Mouse (Mus musculus) T-cell, adult 2 months (primary cell): ENCODE results near the gene Tmem160.

Experiments
- DNase-seq: peaks from one replicate; pipeline ENCODE4 v3.0.0; 2022; ENCODE audit warnings: low spot score

The Tmem160 gene

DNA sequence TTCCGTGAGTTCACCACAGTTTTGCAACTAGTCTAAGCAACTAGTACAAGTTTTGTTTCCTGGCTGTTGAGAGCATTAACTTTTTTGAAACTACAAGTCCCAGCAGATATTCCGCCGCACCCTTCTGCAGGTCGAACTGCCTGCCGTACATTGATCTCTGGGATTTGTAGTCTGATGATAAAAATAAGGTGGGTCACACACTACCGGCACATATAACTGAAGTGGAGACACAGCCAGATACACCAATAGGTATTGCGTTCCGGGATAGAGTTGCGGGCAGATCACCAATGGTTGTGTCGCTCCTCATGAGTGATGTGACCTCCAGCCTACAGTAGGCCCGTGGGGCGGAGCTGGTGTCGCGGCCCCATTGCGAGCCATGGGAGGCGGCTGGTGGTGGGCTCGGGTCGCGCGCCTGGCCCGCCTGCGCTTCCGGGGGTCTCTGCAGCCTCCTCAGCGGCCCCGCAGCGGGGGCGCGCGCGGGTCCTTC is at the start of gene Tmem160:
Tmem160 (plus strand) TSS at position 193 of the 487 bp plus-strand sequence.
- peak; percentile 93 for DNase-seq

- no peak for DNase-seq
Measured at GRCm38 (mm10) chr7:16402968-16403948, 49.3 kb upstream of the Tmem160 start.

GRCm38 (mm10) chr7:16404315-16405072 is 48.1 kb upstream of the Tmem160 start:
- DNase-seq: no peak

DNA sequence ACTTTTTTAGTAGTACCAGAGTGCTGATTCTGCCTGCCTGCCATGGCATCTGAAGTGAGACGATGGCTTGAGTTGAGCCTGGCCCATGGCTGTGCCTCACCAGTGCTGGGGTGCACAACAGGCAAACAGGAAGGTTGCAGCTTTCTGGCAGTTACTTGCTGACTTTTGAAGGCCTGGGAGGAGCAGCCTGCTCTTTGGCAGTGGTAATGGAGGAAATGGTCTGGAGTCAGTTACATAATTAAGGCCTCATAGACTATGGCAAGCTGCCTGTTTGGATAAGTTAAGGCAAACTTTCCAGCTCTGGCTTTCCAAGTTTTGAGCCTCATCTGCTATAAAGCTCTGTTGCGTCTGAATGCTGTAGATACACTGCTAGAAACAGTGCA is 47.5 kb upstream of the Tmem160 start:
- DNase-seq: peak; percentile 33

DNA sequence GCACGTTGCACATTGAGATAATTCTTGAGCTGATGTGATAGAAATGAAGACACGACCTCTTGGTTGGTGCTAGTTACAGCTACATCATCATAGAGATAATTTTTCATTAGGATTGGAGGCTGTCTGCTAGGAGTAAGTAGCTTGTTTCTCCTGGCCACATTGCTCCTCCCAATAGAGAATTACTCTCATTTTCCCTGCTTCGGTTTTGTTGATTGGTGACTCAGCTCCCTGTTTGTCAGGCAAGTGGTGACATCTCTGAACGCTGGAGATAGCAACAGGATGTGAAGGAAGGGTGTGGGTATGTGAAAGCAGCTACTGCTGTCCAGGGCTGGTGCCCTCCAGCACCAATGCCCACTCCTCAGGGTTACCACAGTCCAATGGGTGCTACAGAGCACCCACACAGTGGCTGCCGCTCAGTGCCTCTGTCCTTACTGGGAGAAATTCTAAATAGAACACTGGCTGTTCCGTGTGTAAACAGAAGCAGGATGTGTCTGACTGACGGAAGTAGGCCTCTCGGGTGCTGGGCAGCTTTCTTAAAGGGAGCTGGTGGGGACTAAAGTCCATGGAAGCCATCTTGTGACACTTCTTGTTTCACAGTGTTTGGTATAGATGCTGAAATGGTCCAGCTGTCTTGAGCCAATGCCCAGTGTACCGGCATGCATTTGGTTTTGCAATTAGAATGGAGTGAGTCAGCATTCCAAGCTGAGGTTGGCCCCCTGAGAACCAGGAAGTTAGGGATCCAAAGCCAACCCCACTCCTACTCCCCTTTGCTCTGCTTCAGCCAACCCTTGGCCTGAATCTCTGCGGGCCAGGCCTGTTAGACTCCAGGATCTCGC is 46.8 kb upstream of the Tmem160 start:
- DNase-seq: peak; percentile 77

DNA sequence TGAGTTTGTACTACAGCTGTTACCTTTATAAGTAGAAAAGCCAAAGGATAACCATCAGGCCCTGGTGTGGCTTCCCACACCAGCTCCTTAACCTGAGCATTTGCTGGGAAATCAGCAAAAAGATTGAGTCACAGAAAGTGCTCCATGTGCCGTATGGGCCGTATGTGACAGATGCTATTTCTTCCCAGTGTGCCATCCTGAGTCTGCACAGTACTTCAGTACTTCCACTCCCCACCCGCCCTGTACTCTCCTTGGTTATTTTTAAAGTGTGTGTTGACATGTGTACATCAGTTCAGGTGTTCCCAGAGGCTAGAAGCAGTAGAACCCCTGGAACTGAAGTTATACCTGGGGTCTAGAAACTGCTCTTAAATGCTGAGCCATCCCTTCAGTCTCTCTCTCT is 45.6 kb upstream of the Tmem160 start:
- no peak for DNase-seq

DNA sequence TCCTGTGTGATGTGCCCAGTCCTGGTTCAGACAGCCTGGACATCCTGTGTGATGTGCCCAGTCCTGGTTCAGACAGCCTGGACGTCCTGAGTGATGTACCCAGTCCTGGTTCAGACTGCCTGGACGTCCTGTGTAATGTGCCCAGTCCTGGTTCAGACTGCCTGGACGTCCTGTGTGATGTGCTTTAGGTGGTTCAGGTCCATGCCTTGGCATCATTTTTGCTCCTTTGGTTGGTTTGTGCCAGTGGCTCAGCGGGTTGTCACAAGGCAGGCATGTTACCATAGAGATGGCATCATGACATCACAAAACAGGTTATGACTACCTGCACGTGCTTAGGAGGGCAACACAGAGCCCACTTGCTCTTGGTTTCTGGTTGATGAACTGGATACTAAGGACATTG is 41.5 kb upstream of the Tmem160 start:
- DNase-seq: no peak

DNA sequence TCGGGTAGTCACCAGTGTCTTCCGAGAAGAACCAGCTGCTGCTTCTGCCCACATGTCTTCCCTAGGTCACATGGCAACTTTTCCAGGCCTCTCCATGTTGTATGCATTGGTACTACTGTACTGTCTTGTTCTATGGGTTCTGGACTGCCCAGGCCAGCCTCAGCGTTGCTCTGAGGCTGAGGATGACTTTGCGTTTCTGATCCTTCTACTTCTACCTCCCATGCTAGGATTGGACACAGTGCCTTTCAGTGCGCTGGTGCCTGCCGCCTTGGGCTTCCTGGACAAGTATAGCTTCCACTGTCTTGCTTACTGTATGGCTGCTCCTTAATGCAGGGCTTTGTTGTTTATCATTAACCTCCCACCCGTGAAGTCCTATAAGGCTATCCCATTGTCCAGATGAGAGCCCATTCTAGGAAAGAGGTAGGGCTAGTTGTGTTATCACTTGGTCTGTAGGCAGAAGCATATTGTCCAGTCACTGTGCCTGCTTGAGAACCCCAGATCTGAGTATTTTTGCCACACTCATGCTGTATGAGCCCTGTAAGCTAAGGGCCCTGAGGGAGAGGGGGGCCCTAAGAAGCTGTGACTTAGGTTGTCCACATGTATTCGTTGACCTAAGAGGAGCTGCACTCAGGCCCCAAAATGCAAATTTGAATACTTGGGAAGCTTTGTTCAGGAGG is 40.2 kb upstream of the Tmem160 start:
- no peak for DNase-seq

DNA sequence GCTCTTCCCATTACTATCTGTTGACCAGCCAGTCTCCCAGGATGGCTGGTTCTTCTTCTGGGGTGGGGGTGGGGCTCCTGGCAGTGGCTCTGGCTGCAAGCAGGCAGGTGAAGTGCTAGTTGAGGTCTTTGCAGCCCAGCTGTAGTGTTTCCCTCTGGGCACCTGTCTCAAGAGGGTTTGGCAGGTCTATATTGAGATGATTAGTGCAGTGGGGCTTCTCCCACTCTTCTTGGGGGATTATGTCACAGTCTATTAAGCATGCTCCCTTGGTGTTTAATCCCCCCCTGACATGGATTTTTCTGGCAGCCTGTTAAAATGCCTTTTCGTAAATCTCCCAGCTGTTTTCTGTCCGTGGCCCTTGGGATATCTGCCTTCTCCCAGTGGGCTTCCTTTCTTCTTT is 39.6 kb upstream of the Tmem160 start:
- DNase-seq: no peak

DNA sequence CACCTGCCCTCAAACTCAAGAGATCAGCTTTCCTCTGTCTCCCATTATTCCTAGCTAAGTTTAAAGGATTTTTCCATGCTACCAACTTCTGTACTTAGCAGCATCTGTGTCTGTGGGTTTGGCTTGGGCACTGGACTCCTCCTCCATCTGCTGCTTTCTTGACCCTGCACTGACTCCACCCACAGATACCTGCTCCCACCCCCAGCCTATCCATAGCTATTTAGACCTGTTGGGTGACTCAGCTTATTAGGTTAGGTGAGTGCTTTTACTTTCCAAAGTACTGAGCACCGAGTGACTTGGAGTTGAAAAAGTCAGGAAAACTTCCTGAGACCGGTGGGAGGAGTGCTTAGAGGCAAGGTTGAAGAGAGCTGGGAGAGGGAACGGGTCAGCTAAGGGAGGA is 37.2 kb upstream of the Tmem160 start:
- no peak for DNase-seq

GRCm38 (mm10) chr7:16417141-16417771 is 35.3 kb upstream of the Tmem160 start:
- DNase-seq: no peak

DNA sequence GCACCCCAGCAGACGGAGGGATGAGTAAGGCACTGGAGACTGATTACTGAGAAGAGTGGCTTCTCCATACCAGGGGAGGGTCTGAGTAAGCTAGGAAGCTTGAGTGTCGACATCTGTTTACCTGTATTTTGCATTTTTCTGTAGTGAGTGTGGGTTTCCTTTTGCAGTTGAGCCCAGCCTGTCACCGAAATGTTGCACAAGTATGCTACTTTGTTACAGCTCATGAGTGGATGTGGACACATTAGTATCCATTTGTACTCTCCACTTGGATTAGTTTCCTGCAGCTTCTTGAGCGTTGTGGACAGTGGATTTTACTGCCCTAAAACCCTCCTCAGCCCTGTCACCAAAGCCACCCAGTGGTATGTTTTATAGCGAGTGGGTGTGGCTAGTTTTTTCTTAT is 33.9 kb upstream of the Tmem160 start:
- DNase-seq: no peak

DNA sequence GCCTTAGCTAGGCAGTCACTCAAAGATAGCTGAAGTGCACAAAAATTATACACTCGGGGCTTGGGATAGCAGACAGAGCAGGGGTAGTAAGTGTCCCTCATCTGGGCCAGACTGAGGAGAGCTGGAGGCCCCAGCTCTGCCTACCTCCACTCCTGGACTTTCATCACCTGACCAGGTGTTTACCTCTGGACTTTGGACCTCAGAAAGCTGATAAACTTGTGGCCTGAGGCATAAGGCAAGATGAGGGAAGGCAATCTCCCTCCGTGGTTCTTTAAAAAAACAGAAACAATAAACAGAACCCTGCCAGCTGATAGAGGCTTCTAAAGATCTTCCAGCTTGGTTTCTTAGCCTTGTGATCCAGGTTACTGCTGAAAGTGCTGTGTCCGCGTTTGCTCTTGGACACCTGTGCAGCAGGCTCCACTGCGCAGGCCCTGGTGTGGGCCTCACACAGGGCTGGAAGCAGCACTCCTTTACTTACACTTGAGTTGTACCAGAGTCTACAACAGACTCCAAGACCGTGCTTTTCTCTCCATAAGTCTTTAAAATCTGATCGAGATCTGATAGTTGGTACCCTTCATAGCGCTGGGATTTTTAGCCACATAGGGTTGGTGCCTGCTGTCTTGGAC is 32.0 kb upstream of the Tmem160 start:
- DNase-seq: no peak

DNA sequence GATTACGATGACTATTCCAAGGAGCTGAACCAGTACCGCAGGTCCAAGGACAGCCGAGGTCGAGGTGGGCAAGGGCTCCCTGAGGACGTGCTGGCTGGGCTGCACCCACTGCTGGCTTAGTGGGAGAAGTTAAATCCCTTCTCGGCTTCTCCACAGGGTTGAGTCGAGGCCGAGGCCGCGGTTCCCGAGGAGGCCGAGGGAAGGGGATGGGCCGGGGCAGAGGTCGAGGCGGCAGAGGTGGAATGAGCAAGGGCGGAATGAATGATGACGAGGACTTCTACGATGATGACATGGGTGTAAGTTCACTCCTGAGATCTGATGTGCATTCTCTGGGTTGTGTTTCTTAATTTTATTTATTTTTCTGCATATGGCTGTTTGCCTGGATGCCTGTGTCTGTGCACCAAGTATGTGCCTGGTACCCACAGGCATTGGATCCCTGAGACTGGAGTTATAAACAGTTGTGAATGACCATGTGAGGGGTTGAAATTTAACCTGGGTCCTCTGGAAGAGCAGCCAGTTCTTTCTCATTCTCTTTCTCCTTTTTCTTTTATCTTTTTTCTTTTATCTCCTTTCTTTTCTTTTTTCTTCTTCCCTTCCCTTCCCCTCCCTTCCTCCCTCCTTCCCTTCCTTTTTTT is 30.2 kb upstream of the Tmem160 start:
- DNase-seq: no peak

GRCm38 (mm10) chr7:16423731-16424130 is 28.8 kb upstream of the Tmem160 start:
- no peak for DNase-seq

DNA sequence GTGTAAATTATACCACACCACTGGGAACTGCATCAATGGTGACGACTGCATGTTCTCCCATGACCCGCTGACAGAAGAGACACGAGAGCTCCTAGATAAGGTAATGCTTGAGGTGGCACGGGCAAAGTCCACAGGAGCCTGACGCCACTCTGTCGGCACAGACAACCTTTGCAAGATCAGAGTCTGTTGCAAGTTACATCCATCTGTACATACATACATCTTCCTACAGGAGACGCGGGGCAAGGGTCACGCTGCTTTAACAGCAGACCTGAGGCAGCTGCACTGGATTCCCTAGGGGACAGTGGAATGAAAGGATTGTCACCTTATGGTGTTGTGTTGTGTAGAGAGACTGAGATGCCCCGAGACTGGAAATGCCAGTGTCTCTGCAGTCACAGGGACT is 26.9 kb upstream of the Tmem160 start:
- DNase-seq: no peak

GRCm38 (mm10) chr7:16426129-16426729 is 26.4 kb upstream of the Tmem160 start:
- DNase-seq: peak; percentile 46

GRCm38 (mm10) chr7:16433352-16433971 is 19.1 kb upstream of the Tmem160 start:
- DNase-seq: no peak

GRCm38 (mm10) chr7:16435088-16435487 is 17.5 kb upstream of the Tmem160 start:
- DNase-seq: no peak
